In genomic region chrX:10117065-10117719, GRCm38 (mm10) we compare ENCODE assay signal across 7 mouse cellular contexts. TPM values are rescaled to one million over a fixed set of nuclear protein-coding genes. Genes with fewer than 3 reads are reported as not detected.
DNase-seq lines count a peak whose midpoint lies in the region; ATAC-seq lines count a peak whose summit lies in the region.

Srpx (minus strand) TSS chrX:10117709.

- no peaks in the 10 kb centered on the region for H3K4me1 ChIP-seq in lung, embryonic 16.5 days (replicated peaks; ENCODE audit: control insufficient read depth, insufficient read depth, low read length)
- H3K4me1 ChIP-seq in forebrain, embryonic 13.5 days: no peaks in the 10 kb centered on the region

- no peak for DNase-seq in lung, postnatal 25 days (ENCODE audit: low spot score)
- peak; percentile 18 for DNase-seq in kidney, postnatal 14 days
- DNase-seq in neural tube, embryonic 10.5 days (ENCODE audit: extremely low spot score, low spot score): peak; percentile 27
- no peak for DNase-seq in thymus, postnatal 14 days

- no peaks in the 10 kb centered on the region for H3K9me3 ChIP-seq in lung, embryonic 16.5 days (ENCODE audit: control insufficient read depth, low read length)
- H3K9me3 ChIP-seq in forebrain, embryonic 13.5 days (replicated peaks): no peaks in the 10 kb centered on the region

- peak within 1 kb of the TSS; percentile 59 for H3K4me2 ChIP-seq in lung, embryonic 16.5 days (ENCODE audit: low read depth, low read length)
- H3K4me2 ChIP-seq in forebrain, embryonic 13.5 days: peak within 1 kb of the TSS; percentile 57

- H3K4me3 ChIP-seq in lung, embryonic 16.5 days (ENCODE audit: low read length): peak within 1 kb of the TSS; percentile 43
- H3K4me3 ChIP-seq in forebrain, embryonic 13.5 days: peak within 1 kb of the TSS; percentile 33

- H3K9ac ChIP-seq in lung, embryonic 16.5 days (ENCODE audit: low read length): peak within 1 kb of the TSS; percentile 56
- peak within 1 kb of the TSS; percentile 37 for H3K9ac ChIP-seq in forebrain, embryonic 13.5 days

- H3K27ac ChIP-seq in lung, embryonic 16.5 days (ENCODE audit: low read length): no peak within 1 kb of the TSS
- H3K27ac ChIP-seq in forebrain, embryonic 13.5 days: no peak within 1 kb of the TSS

- H3K36me3 ChIP-seq in lung, embryonic 16.5 days (ENCODE audit: control insufficient read depth, insufficient read depth, low read length): no peaks in the 10 kb centered on the region
- no peaks in the 10 kb centered on the region for H3K36me3 ChIP-seq in forebrain, embryonic 13.5 days (ENCODE audit: poor library complexity, severe bottlenecking)

- ATAC-seq in lung, embryonic 16.5 days (ENCODE audit: low read depth): peak; percentile 68
- peak; percentile 70 for ATAC-seq in forebrain, embryonic 13.5 days
- no peak for ATAC-seq in megakaryocyte, adult 5-6 weeks (ENCODE audit: poor library complexity, severe bottlenecking)

- WGBS in lung, embryonic 16.5 days: 15% methylated on average over 19 of the region's 19 CpGs
- 16% methylated on average over 19 of the region's 19 CpGs for WGBS in forebrain, embryonic 13.5 days

- H3K27me3 ChIP-seq in lung, embryonic 16.5 days (ENCODE audit: control insufficient read depth, insufficient read depth, low read depth, low read length): no peaks in the 10 kb centered on the region
- H3K27me3 ChIP-seq in forebrain, embryonic 13.5 days: no peaks in the 10 kb centered on the region

RNA-seq across cellular contexts. Expression of gene Srpx, which starts in this region (rescaled TPM):
- 19.8 and 22.7 TPM in 2 replicates for polyA plus RNA-seq in lung, embryonic 16.5 days (2015; fragmentation: Nextera tagmentation; extraction: Ambion mirVana)
- 2.5 and 2.9 TPM in 2 replicates for polyA plus RNA-seq in forebrain, embryonic 13.5 days (2015; fragmentation: Nextera tagmentation; extraction: Ambion mirVana)
- total RNA-seq in megakaryocyte, adult 5-6 weeks (2015): 0.23 TPM in 1 of 2 replicates, not detected in the other
- 0.15 and 0.37 TPM in 2 replicates for total RNA-seq in megakaryocyte, adult 5-6 weeks (2017)

Comparison
In these comparisons a context has a peak if more than half of its experiments do, and no peak if none do; other contexts are left out.
1. DNase-seq: peak in kidney, postnatal 14 days (single experiment) and neural tube, embryonic 10.5 days (single experiment); none in lung, postnatal 25 days (single experiment) and thymus, postnatal 14 days (single experiment).